Mouse (Mus musculus) myocyte (in vitro differentiated cells): ENCODE measurements around the gene Psrc1. TPM values are rescaled to one million over a fixed set of nuclear protein-coding genes. Genes with fewer than 3 reads are reported as not detected.

Experiments
- H3K27me3 ChIP-seq: one replicate; pipeline ENCODE4 v1.6.1; 2011; ENCODE audit not compliant: control insufficient read depth, insufficient read depth, insufficient read length
- H3K36me3 ChIP-seq: one replicate; pipeline ENCODE4 v1.6.1; 2011; ENCODE audit not compliant: control insufficient read depth, insufficient read depth
- H3K4me2 ChIP-seq: one replicate; pipeline ENCODE4 v1.6.1; 2011; ENCODE audit warnings: low read depth, control low read depth
- H3K4me3 ChIP-seq: one replicate; pipeline ENCODE4 v1.5.1; 2011; ENCODE audit warnings: mild to moderate bottlenecking, control low read depth, moderate library complexity
- H3K79me2 ChIP-seq: one replicate; pipeline ENCODE4 v1.6.1; 2011; ENCODE audit not compliant: control insufficient read depth, insufficient read depth
- H3ac ChIP-seq: one replicate; pipeline ENCODE4 v1.6.1; 2011; ENCODE audit not compliant: control insufficient read depth, insufficient read length
- CEBPB ChIP-seq: IDR thresholded peaks from 2 replicates; pipeline ENCODE4 v1.6.1; 2011; ENCODE audit warnings: mild to moderate bottlenecking, moderate library complexity; ENCODE audit not compliant: poor library complexity, insufficient read depth, severe bottlenecking
- E2F4 ChIP-seq: IDR thresholded peaks from one replicate; pipeline ENCODE4 v1.6.1; 2011; ENCODE audit warnings: mild to moderate bottlenecking, control low read depth, moderate library complexity; ENCODE audit not compliant: insufficient read depth
- MAX ChIP-seq: IDR thresholded peaks from one replicate; pipeline ENCODE4 v1.6.1; 2011; ENCODE audit warnings: low read depth, mild to moderate bottlenecking, control low read depth
- MYOD1 ChIP-seq, 3 experiments: IDR thresholded peaks; one replicate each; pipeline ENCODE4 v1.6.1; 2011; ENCODE audit warnings: control low read depth in 2 of 3, low read depth in 2 of 3, mild to moderate bottlenecking in 2 of 3, moderate library complexity in 1 of 3; ENCODE audit not compliant: insufficient read length in 2 of 3, control insufficient read depth in 1 of 3
- MYOG ChIP-seq, 3 experiments: IDR thresholded peaks; one replicate each; pipeline ENCODE4 v1.6.1; 2011; ENCODE audit warnings: control low read depth in 2 of 3, low read depth in 2 of 3, mild to moderate bottlenecking in 2 of 3; ENCODE audit not compliant: insufficient read length in 2 of 3, control insufficient read depth in 1 of 3, insufficient read depth in 1 of 3
- POLR2A ChIP-seq: IDR thresholded peaks from one replicate; pipeline ENCODE4 v1.6.1; 2011; ENCODE audit warnings: low read depth, mild to moderate bottlenecking, control low read depth, moderate library complexity; ENCODE audit not compliant: insufficient read length
- POLR2AphosphoS2 ChIP-seq: IDR thresholded peaks from one replicate; pipeline ENCODE4 v1.6.1; 2011; ENCODE audit warnings: low read depth, control low read depth; ENCODE audit not compliant: insufficient read length
- REST ChIP-seq: IDR thresholded peaks from one replicate; pipeline ENCODE4 v1.6.1; 2011; ENCODE audit warnings: mild to moderate bottlenecking, control low read depth, moderate library complexity; ENCODE audit not compliant: insufficient read depth, insufficient read length
- SRF ChIP-seq: IDR thresholded peaks from one replicate; pipeline ENCODE4 v1.6.1; 2011; ENCODE audit warnings: low read depth; ENCODE audit not compliant: control insufficient read depth, insufficient read length
- TCF12 ChIP-seq: IDR thresholded peaks from one replicate; pipeline ENCODE4 v1.6.1; 2011; ENCODE audit warnings: mild to moderate bottlenecking, control low read depth; ENCODE audit not compliant: poor library complexity, insufficient read depth, severe bottlenecking
- TCF3 ChIP-seq: IDR thresholded peaks from one replicate; pipeline ENCODE4 v1.6.1; 2011; ENCODE audit warnings: low read depth, control low read depth; ENCODE audit not compliant: insufficient read length
- USF1 ChIP-seq: IDR thresholded peaks from one replicate; pipeline ENCODE4 v1.6.1; 2011; ENCODE audit warnings: low read depth, mild to moderate bottlenecking, control low read depth, moderate library complexity
- polyA plus RNA-seq: library from polyadenylated mRNA; unstranded; fragments of >200 nt; fragmentation: generic; extraction: Trizol; gene quantifications from one replicate; pipeline ENCODE4 v1.2.1, GENCODE M21; 2012; ENCODE audit warnings: missing spikeins

The Psrc1 gene
- polyA plus RNA-seq, 1 experiment, result 16.5 TPM

DNA sequence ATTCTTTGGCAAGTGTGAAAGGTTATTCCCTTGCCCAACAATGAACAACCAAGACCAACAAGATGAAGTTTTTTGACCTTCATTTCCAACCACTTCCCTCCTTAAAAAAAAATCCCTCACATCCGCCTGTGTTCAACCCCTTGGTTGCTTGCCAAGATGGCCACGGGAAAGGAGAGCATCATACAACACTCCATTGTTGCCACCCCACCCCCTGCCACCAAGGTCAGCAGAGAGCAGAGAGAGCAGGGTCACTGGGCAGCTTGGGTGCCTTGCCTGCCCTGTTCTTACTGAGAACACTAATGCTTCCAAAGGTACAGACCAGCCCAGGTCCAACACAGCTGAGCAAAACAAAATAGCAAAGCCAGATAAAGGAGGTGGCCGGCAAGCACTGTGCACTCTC lies 11.4 kb upstream of the Psrc1 start:
- Histone ChIP-seq H3K79me2 (no peaks in the 10 kb centered on the region), H3K4me2 (no peak overlapping the region), H3ac (no peak overlapping the region), H3K27me3 (peaks cover 55% of the 10 kb centered on the region), H3K4me3 (no peak overlapping the region), H3K36me3 (no peaks in the 10 kb centered on the region)
- TF ChIP-seq TCF12, result no peak
- TF ChIP-seq MAX, result no peak
- no peak for TF ChIP-seq REST
- TF ChIP-seq MYOG (IDR thresholded peaks at IDR 0.05; ENCODE audit: control insufficient read depth in 1 of 3, insufficient read depth in 1 of 3, insufficient read length in 2 of 3, low read depth in 2 of 3), result no peak

DNA sequence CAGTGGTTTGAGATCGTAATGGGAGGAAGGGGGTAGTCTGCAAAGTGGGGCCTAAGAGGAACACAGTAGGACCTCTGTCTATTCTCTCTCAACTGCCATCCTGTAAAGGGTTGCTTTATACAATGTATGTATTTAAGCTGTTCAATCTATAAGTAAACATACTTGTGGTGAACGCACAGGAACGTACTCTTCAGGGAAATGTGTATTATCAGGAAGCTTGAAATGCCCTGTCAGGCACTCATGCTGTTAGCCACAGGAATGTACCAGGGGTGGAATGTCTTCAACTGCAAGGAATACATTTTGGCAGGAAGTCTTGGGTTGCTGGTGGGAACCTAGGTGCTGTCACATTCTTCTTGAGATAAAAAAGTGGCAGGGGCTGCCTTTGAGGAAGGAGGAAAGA lies 10.9 kb upstream of the Psrc1 start:
- no peaks in the 10 kb centered on the region for H3K79me2 ChIP-seq
- no peak overlapping the region for H3K4me3 ChIP-seq
- H3K4me2 ChIP-seq, result no peak overlapping the region
- H3K36me3 ChIP-seq, result no peaks in the 10 kb centered on the region
- no peak overlapping the region for H3ac ChIP-seq
- H3K27me3 ChIP-seq, result peaks cover 55% of the 10 kb centered on the region
- no peak for TF ChIP-seq POLR2A
- no peak for TF ChIP-seq POLR2AphosphoS2
- TF ChIP-seq MYOG (IDR thresholded peaks at IDR 0.05; ENCODE audit: control insufficient read depth in 1 of 3, insufficient read depth in 1 of 3, insufficient read length in 2 of 3, low read depth in 2 of 3), result no peak

- no peaks in the 10 kb centered on the region for H3K36me3 ChIP-seq
- TF ChIP-seq POLR2AphosphoS2, result no peak
- no peak for TF ChIP-seq CEBPB
- TF ChIP-seq POLR2A, result no peak
- no peak for TF ChIP-seq REST
- no peak for TF ChIP-seq TCF3
- TF ChIP-seq MAX, result no peak
- no peak for TF ChIP-seq E2F4
- TF ChIP-seq MYOD1 (IDR thresholded peaks at IDR 0.05; ENCODE audit: control insufficient read depth in 1 of 3, insufficient read length in 2 of 3, low read depth in 2 of 3), result no peak
- TF ChIP-seq SRF, result no peak
- no peak for TF ChIP-seq USF1
- TF ChIP-seq MYOG (IDR thresholded peaks at IDR 0.05; ENCODE audit: control insufficient read depth in 1 of 3, insufficient read depth in 1 of 3, insufficient read length in 2 of 3, low read depth in 2 of 3), result no peak
- TF ChIP-seq TCF12, result no peak
- no peak overlapping the region for H3K4me3 ChIP-seq
- peaks cover 33% of the 10 kb centered on the region for H3K27me3 ChIP-seq
- no peak overlapping the region for H3K4me2 ChIP-seq
- no peaks in the 10 kb centered on the region for H3K79me2 ChIP-seq
- no peak overlapping the region for H3ac ChIP-seq
Observed at GRCm38 (mm10) chr3:108378875-108379663, 4.6 kb upstream of the Psrc1 start.

DNA sequence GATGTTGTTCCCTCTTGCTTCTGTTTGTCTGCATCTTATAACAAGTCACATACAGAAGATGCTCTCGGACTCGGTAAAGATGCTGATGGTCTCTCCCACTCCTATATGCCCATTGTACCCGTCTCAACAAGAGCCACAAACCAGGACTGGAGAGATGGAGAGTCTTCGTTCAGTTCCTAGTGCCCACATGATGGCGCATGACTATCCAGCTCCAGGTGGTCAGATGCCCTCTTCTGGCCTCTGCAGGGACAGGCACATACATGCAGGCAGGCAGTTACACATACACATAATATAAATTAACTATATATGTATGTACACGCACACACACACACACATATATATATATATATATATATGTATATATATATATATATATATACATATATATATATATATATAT lies 2.9 kb upstream of the Psrc1 start:
- H3K27me3 ChIP-seq, result peaks cover 19% of the 10 kb centered on the region
- TF ChIP-seq SRF (no peak), CEBPB (no peak), TCF12 (no peak), MAX (no peak), MYOD1 (IDR thresholded peaks at IDR 0.05; ENCODE audit: control insufficient read depth in 1 of 3, insufficient read length in 2 of 3, low read depth in 2 of 3) (no peak), REST (no peak), TCF3 (no peak), USF1 (no peak), MYOG (IDR thresholded peaks at IDR 0.05; ENCODE audit: control insufficient read depth in 1 of 3, insufficient read depth in 1 of 3, insufficient read length in 2 of 3, low read depth in 2 of 3) (no peak)

DNA sequence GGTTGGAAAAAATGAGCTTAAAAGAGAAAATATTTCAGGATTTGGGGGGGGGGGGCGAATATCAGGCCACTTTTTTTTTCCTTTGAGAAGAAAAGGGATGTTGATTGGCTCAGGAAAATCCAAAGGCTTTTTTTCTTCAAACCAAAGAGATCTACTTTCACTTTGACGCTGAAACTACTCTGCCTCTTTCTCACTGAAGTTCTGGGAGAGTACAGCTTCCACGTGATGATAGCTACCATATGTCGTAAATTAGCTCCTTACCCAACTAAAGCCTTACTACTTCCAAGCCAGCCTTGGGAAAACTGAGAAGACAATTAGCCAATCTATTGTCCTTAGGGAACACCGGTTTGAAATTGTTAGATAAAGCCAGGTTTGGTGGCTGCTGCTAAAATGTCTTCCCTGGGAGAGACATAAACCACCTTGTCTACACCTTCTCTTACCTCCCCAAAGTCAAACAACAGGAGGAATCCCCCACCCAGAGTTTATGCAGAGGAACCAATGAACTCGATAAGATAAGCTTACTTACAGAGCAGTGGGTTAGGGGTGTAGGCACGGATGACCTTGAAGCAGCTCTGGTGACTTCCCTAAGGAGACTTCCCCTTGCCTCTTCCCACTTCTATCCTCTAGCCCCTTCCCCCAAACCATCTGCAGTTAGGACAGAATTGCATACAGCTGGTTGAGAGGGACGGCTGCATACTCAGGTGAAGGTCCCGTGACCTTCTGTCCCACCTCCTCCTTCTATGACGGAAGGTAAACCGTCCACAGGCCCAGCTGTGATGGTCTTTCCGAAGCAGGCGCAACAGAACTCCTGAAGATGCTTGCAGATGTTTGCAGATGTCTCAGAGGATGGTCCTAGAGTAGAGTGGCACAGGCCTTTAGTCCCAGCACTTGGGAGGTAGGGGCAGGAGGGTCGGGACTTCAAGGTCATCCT lies 1.4 kb upstream of the Psrc1 start:
- Histone ChIP-seq H3ac (no peak overlapping the region), H3K27me3 (peaks cover 8% of the 10 kb centered on the region), H3K36me3 (no peaks in the 10 kb centered on the region), H3K79me2 (no peaks in the 10 kb centered on the region), H3K4me2 (peak overlapping the region; percentile 68), H3K4me3 (peak overlapping the region; percentile 45)
- TF ChIP-seq MYOG (IDR thresholded peaks at IDR 0.05; ENCODE audit: control insufficient read depth in 1 of 3, insufficient read depth in 1 of 3, insufficient read length in 2 of 3, low read depth in 2 of 3), result no peak
- no peak for TF ChIP-seq MAX
- TF ChIP-seq POLR2A, result no peak
- no peak for TF ChIP-seq USF1
- TF ChIP-seq CEBPB, result no peak

More for the DNA sequence above, 2.9 kb upstream of the Psrc1 start:
- Histone ChIP-seq H3ac (no peak overlapping the region), H3K4me2 (no peak overlapping the region), H3K4me3 (no peak overlapping the region), H3K79me2 (no peaks in the 10 kb centered on the region), H3K36me3 (no peaks in the 10 kb centered on the region)
